Mouse (Mus musculus) urinary bladder, adult 2 months (tissue): ENCODE measurements around the gene 4930539E08Rik. TPM values are rescaled to one million over a fixed set of nuclear protein-coding genes. Genes with fewer than 3 reads are reported as not detected.

ENCODE experiments used
- DNase-seq: peaks from one replicate; pipeline ENCODE4 v3.0.0; 2022; ENCODE audit warnings: low spot score
- polyA plus RNA-seq: library from polyadenylated mRNA; depleted of rRNA; stranded (reverse); fragments of >200 nt; gene quantifications from 2 replicates; pipeline ENCODE4 v1.2.3, GENCODE M21; 2012

The 4930539E08Rik gene
- polyA plus RNA-seq, 1 experiment = 0.14 TPM

DNA sequence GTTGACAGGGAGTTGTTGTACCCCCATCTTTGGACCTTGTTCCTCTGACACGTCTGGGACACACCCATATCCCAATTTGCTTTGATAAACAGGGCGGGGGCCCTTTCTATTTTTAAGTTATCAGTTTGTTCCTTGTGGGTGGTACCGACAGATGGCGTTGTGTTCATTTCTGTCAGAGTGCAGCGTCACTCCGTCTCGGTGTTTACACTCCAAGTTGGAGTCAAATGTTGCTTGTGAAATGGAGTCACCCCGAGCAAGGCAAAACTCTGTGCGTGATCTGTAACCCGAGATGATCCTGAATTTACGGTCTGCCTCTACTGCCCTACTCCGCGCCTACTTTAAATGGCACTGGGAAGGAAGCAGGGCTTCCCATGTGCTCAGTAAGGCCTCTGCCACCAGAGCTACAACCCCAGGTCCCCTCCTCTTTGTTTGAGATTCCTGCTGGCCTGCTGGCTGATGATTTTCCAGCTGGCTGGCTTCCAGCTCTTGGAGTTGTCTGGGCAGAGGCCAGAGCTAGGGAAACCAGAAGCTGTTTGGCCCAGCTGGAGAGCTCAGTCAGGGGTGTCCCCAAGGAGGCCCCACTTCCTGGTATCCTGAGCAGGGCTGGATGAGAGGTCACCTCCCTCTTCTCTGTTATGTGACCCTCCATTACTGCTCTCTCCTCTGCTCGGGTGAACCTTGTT is 15.4 kb upstream of the 4930539E08Rik start:
- DNase-seq = peak; percentile 67

DNA sequence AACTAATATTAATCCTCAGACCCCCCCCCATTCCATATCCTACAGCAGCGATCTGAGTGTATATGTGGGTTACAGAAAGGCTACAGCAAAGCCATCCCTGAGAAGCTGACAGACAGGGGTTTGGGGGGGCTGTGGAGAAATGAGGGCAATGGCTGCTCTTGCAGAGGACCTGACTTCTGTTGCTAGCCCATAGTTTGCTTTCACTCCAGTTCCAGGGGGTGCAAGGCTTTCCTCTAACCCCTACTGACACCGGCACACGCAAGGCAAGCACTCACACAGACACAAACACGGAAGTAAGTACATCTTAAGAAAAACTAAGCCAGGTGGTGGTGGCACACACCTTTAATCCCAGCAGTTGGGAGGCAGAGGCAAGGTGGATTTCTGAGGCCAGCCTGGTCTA is 14.2 kb upstream of the 4930539E08Rik start:
- DNase-seq = no peak

DNA sequence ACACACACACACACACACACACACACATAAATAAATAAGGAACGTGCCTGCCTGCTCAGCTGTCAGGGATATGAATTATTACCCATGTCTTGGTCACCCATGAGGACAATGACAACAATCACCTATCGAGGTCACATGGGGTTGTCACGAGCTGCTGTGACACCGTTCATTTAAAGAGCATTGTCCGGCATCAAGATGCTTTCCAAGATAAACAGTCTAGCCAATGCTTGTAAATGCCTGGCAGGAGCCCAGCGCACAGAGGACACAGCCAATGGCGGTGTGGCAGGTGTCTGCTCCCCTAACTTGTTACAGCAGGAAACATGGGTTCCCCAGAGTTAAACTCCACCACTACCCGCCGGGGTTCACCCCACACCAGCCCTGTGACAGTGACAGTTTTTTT is 12.9 kb upstream of the 4930539E08Rik start:
- no peak for DNase-seq

DNA sequence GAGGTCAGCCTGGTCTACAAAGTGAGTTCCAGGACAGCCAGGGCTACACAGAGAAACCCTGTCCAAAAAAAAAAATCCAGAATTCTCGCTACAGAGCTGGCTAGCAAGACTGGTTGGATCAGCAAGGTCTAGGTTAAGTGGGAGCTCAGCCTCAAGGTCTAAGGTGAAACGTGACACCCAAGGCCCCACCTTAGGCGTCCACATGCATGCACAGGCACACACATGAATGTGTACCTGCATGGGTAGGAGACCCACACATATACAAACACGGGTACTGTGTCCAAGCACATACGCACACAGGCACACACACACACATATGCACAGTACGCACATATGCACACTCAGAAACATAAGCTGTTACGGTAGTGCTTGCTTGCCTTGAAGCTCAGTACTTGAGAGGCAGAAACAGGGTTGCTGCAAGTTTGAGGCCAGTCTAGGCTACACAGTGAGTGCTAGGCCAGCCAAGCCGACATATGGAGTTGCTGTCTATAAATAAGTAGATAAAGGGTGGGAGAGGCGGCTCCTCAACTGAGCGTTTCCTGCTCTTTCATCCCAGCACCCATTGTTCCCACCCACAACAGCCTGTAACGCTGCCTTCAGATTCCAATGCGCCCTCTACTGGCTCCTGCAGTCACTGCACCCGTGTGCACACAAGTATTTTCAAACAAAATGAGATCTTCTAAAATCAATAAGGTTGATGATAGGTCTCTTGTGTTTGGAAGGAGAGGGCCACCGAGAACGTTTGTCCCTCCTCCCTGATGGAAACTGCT is 11.9 kb upstream of the 4930539E08Rik start:
- no peak for DNase-seq

DNA sequence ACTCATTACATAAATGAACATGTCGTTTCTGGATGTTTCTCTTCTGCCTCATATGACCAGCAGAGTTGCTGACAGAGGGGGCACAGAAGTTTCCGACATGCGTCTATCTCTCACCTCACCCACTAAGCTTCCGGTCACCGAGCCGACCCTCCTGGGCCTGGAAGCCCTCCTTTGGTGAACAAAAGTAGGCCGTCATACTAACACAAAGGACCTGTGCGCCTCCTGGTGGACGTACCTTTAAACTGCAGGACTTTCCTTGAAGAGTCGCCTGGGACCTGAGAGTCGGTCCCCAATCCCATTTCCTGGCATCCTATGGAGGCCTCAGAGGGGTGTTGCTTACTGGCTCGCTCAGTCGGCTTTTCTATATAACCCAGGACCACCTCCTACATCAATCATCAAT is 11.3 kb upstream of the 4930539E08Rik start:
- peak; percentile 66 for DNase-seq

DNA sequence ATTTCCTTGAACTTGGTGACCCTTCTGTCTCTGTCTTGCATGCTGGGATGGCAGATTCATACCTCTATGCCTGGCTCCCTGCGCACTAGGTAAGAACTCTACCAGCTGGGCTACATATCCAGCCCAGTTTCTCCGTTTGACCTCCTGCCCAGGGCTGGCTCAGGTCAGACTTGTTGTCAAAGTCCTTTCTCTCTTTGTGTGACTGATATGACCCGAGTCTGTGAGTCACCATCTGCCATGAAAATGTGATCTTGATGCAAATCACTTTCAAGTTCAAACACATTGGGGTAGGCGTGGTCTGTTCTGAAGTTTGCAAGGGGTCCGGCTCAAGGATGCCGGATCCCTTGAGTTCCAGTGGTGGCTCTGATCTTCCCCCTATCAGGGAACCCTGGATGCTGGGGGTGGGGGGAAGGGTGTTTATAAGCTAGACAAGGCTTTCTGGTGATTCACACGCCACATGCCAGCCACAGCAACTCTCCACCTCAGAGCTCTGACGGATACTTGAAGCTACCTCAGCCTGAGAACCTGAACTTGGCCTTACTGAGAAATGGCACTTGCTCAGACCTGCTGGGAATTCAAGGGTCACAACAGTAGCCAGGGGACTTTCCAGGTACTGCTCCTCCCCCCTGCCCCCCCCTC is 10.0 kb upstream of the 4930539E08Rik start:
- no peak for DNase-seq

DNA sequence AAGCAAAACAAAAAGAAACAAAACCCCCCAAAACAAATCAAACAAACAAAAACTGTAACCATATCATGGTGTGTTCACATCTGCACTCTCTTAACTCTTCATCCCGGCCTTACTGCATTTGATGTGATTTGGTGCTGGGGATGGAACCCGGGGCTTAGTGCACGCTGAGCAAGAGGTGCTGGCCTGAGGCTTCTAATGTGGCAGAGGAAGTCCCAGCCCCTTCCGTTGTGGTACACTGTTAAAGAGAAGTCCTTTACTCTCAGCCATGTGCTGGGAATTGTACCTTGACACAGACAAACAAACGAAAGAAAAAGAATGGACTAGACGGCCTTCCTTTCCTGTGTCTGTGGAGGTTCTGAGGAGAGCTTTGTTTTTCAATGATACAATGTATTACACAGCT is 7.0 kb upstream of the 4930539E08Rik start:
- DNase-seq = no peak

DNA sequence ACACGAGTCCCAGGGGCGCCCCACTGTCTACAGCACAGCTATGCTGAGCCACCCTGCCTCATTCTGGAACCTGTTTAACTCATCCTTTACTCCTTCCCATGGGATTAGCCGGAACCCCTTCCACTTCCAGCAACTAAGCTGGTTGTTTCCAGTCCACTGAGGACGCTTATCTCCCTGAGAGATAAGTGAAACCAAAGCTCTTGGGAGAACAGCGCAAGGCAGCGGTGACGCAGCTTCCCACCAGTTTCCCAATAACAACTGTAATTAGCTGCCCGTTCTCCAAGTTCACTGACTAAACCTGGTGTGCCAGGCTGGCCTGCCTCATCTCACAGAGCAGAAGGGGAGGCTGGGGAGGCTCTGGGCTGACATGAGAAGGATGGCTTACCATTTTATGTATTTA is 6.0 kb upstream of the 4930539E08Rik start:
- DNase-seq = no peak

DNA sequence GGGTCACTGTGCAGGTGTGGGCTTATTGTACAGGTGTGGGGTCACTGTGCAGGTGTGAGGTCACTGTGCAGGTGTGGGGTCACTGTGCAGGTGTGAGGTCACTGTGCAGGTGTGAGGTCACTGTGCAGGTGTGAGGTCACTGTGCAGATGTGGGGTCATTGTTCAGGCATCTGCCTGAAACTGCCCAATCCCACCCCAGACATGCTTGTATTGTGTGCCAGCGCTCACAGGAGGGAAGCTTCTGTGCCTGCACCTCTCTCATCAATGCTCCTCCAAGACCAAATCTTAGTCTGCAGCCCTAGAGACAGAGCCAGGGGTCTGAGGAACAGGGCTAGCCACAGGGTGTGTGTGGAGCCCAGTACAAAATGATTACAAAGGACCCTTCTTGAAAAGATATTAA is 1.4 kb upstream of the 4930539E08Rik start:
- no peak for DNase-seq

DNA sequence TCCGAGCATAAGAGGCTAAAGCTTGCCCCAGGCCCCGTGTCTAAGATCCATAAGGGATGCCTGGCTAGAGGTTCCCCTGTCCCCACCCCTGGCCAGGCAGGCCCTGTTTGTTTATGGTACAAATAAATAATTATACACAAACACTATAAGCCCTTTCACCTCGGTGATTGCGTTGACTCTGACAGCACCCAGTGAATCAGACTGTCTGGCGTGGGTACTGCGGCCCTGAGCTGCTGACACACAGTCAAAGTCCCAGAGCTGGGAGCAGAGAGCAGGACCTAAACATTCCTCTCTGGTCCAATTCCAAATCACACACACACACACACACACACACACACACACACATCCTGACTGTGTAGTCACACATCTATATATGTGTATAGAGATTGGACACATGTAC is 1.2 kb downstream of the 4930539E08Rik start:
- no peak for DNase-seq

DNA sequence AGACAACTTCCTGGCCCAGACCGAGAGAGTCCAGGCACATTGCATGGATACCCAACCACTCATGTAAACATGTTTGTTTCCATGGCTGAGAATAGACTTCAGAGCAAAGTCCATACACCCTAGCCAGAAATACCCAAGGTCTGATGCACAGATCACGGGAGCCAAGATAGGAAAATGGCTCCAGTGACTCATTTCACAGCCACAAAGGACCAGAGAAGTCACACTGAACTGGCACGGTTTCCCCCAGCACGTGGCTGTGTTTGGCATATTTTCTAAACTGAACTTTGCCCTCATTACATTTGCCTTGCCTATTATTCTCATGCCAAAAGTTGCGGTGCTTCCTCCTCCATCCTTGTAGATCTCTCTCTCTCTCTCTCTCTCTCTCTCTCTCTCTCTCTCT is 1.9 kb downstream of the 4930539E08Rik start:
- DNase-seq = no peak

DNA sequence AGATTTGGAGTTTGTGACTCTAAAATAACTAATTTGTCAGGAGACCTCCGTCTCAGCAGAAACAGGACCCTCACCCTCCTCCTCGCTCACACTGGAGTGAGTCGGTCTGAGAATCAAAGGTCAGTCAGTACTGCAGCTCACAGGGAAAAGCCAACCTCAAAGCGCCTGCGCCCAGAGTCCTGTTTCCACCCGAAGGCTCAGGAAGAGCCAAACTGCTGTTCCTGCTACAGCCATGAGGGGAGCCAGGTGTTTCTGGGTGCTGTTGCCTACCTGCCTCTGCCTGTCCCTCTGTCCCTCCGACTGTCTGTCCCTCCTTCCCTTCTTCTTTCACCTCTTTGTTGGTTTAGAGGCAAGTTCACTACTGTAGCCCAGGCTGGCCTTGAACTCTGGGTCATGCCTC is 5.0 kb downstream of the 4930539E08Rik start:
- no peak for DNase-seq

DNA sequence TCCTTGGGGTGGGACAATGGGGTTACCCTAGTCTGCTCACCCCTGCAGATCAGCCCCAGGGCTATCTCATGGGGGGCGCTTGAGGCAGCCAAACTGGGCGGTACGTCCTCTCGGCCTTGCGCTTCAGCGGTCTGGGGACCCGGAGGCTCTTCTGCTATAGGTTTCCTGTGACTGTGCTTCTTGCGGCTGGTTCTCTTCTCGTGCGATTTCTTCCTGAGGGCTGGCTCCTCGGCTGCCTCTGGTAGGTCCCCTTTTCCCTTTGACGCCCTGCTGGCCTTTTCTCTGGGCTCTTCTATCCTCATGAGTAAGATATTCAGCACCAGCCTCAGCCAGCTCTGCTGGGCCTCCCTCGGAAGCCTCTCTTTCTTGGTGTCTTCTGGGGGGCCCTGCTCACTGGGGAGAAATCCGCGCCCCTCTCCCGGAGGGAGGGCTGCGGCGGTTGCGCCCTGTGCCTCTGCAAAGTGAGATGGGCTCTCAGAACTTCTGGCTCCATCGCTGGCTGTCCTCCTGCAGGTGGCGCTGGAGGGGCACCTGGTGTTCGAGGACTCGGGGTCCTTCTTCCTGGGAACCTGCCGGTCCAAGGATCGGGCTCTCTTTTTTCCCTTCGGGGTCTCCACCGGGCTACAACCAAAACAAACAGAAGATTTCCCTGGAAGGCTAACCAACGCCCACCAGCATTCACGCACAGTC is 5.7 kb downstream of the 4930539E08Rik start:
- no peak for DNase-seq

DNA sequence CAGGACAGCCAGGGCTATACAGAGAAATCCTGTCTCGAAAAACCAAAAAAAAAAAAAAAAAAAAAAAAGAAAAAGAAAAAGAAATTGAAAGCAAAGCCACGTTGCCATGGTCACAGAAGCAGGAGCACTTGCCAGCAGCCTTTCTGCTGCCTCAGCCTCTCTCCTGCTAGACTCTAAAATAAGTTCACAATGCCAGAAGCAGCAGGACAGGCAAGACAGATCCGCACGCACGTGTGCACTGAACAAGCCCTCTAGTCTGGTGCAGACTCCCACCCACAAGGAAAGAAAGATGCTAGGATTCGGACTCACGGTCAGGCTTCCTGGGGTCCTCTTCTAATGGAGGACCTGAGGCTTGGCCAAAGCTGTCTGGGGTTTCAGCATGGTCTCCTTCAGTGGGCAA is 7.2 kb downstream of the 4930539E08Rik start:
- no peak for DNase-seq

DNA sequence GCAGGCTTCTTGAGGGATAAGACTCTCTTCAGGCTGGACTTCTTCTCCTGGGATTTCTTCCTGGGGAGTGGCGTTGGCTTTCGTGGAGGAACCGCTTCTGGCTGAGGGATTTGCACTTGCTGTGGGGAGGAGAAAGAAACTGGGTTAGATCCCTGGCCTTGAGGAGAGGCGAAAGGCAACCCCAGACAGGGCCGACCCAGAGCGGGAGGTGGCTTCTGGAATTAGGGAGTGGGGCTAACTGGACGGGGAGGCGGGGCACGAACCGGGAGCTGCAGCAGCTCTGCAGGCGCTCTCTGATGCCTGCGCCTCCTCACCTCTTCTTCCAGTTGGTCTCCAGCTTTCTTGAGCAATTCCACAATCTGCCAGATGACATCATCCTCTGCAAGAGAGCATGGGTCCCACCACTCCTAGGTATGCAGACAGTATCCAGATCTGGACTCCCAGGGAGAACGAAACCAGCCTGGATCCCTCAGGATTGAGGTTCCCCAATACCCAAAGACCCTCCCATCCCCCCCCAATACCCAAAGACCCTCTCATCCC is 9.7 kb downstream of the 4930539E08Rik start:
- DNase-seq = no peak

DNA sequence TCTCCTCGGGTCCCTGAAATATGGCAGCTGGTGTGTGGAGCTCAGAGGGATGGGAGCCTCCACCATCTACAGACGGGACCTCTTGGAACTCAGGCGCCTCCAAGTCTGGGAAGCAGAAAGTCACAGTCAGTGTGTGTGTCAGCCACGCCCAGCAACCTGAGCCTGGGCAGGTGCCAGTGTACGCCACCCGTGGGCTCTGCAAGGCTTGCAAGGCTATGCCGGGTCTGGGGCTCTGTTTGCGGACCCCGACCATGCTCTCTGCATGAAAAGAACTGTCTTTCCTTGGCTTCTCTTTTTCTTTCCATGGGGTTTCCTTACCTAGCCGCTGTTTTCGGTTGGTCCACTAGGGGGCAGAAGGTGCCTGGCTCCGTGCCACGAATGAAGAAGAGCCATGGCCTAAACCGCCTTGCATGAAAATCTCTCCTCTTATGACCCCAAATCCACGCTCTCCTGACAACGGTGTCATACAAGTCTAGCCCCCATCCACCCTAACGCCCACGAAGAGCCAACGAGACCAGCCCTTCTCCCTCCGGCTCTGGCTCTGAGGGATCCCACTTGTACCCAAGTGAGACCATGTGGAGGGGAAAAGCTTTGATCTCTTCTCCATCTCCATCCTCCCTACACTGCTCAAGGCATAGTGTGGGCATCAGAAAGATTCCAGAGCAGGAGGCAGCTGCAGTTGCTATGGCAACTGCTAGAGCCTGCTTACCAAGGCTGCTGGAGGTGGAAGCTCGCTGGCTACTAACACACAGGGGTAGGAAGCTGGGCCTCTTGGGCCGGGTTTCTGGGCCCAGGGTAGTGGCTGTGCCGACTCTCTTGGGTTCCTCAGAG is 10.4 kb downstream of the 4930539E08Rik start:
- peak; percentile 65 for DNase-seq

DNA sequence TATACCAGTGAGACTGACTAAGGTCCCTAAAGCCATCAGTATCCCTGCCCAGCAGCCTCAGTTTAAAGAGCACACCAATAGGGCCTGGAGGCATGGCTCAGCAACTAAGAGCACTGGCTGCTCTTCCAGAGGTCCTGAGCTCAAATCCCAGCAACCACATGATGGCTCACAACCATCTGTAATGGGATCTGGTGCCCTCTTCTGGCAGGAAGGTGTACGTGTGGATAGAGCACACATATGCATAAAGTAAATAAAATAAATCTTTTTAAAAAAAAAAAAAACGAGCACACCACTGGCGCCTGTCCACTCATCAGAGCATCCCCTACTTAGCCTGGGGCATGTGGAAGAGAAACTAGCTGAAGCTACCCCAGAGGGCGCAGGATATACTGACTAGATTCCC is 13.6 kb downstream of the 4930539E08Rik start:
- DNase-seq = no peak

DNA sequence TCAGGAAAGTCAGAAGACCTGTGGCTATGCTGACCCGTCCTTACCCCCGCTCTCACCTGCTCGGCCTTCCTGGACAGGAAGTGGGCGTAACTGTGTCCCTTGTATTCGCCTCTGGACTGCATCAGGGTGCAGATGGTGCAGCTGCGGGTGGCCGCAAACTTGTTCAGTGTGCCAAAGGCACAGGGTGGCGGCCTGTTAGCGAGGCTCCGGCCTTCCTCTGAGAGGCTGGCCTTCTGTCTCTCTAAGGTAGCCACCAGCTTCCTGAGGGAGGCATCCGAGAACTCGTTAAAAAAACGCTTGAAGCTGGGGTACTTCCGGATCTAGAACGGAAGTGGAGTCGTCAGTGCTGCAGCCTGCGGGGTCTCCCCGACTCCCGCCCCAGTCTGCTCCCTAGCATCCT is 15.7 kb downstream of the 4930539E08Rik start:
- no peak for DNase-seq

DNA sequence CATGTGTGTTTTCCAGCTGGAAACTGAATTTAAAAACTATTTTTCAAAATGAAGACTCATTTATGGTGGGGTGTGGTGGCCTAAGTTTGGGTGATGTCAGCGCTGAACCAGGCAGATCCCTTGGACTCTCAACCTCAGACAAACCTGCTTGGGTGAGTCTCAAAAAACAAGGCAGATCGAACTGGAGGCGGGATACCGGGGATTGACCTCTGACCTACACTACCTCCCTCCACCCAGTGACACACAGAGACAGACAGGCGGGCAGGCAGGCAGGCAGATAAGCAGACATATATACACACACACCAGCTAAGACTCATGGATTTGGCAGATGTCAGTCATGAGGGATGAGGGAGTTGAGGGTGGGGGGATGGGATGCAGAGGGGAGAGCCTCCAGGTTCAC is 16.9 kb downstream of the 4930539E08Rik start:
- no peak for DNase-seq

DNA sequence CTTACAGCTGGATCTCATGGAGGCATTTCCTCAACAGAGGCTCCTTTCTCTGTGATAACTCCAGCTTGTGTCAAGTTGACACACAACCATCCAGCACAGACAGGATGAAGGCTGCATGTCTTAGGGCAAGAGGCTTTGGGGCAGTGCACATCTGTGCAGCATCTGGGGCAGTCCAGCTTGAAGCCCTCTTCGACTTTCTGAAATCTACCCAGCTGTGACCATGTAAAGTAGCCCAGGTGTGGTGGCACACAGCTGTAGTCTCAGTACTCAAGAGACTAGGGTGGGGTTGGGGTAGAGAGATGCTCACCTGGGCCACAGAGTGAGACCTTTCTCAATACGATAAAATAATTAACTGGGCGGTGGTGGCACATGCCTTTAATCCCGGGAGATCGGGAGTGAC is 17.3 kb downstream of the 4930539E08Rik start:
- no peak for DNase-seq

DNA sequence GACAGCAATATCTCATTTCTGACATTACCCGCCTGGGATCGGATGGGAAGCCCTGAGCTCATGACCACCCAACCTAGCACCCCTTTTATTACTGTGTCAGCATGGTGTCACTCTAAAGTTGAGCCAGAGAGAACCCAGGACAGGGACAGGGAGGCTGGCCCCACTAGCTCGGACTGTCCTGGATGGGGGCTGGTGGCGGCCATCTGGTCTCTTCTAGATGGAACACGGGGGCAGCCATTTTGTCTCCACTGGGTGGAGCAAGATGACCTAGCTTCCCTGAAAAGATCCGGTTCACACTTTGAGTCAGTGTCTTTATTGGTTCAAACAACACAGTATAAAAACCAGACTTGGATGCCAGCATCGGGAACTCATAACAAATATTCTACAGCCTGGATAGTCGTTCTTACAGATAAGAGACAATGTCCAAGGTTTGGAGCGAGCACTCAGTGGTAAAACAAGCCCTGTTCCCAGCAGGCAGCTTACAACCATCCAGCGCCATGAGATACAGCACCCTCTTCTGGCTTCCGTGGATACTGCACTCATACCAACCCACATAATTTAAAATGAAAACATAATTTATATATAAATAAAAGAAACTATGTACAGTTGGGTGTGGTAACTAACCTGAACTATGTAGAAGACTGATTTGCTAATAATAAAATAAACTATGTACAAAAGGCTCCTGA is 18.9 kb downstream of the 4930539E08Rik start:
- DNase-seq = no peak
